Mouse (Mus musculus) embryo, embryonic 9.5 days (tissue): ENCODE measurements around the gene AA467197.

Experiments
- DNase-seq: peaks from one replicate; pipeline ENCODE4 v3.0.0-alpha.2; 2017; ENCODE audit errors: extremely low spot score

The AA467197 gene

GRCm38 (mm10) chr2:122636686-122637085 lies at the start of gene AA467197:
Gene AA467197 (plus strand): TSS chr2:122636986.
- no peak for DNase-seq

- DNase-seq: no peak
Observed at GRCm38 (mm10) chr2:122587861-122588519, 48.8 kb upstream of the AA467197 start.

GRCm38 (mm10) chr2:122590351-122590750 lies 46.4 kb upstream of the AA467197 start:
- no peak for DNase-seq

GRCm38 (mm10) chr2:122591213-122591612 lies 45.6 kb upstream of the AA467197 start:
- no peak for DNase-seq

GRCm38 (mm10) chr2:122595461-122595860 lies 41.3 kb upstream of the AA467197 start:
- no peak for DNase-seq

GRCm38 (mm10) chr2:122599736-122600135 lies 37.0 kb upstream of the AA467197 start:
- DNase-seq: no peak

- DNase-seq: no peak
Observed at GRCm38 (mm10) chr2:122601354-122601753, 35.4 kb upstream of the AA467197 start.

- no peak for DNase-seq
Observed at GRCm38 (mm10) chr2:122605829-122606228, 31.0 kb upstream of the AA467197 start.

GRCm38 (mm10) chr2:122608820-122609219 lies 28.0 kb upstream of the AA467197 start:
- DNase-seq: no peak

- DNase-seq: peak; percentile 75
Observed at GRCm38 (mm10) chr2:122610746-122611653, 25.8 kb upstream of the AA467197 start, which contains the start of gene Gatm. Gene Gatm (minus strand): TSS chr2:122611303.

- DNase-seq: no peak
Observed at GRCm38 (mm10) chr2:122611654-122611973, 25.2 kb upstream of the AA467197 start.

- DNase-seq: no peak
Observed at GRCm38 (mm10) chr2:122616237-122616636, 20.5 kb upstream of the AA467197 start.

GRCm38 (mm10) chr2:122617792-122618191 lies 19.0 kb upstream of the AA467197 start:
- DNase-seq: no peak

GRCm38 (mm10) chr2:122618719-122619118 lies 18.1 kb upstream of the AA467197 start:
- DNase-seq: no peak

- no peak for DNase-seq
Observed at GRCm38 (mm10) chr2:122621337-122622110, 15.3 kb upstream of the AA467197 start.

GRCm38 (mm10) chr2:122625930-122626329 lies 10.9 kb upstream of the AA467197 start:
- no peak for DNase-seq

- DNase-seq: peak; percentile 68
Observed at GRCm38 (mm10) chr2:122628976-122629375, 7.8 kb upstream of the AA467197 start.

GRCm38 (mm10) chr2:122629871-122630270 lies 6.9 kb upstream of the AA467197 start:
- DNase-seq: no peak

- DNase-seq: peak; percentile 82
Observed at GRCm38 (mm10) chr2:122630465-122631225, 6.1 kb upstream of the AA467197 start.

GRCm38 (mm10) chr2:122631226-122631801 lies 5.5 kb upstream of the AA467197 start:
- peak; percentile 65 for DNase-seq

GRCm38 (mm10) chr2:122637526-122637997 lies 776 bp downstream of the AA467197 start:
- peak; percentile 65 for DNase-seq
